Mouse (Mus musculus) urinary bladder, adult 18-20 months (tissue): Measurements from ENCODE around the gene Abhd12b.
A peak's percentile ranks its signal among the peaks of the same experiment; 100 is the strongest.

Source experiments
- DNase-seq, 2 experiments: peaks; one replicate each; pipeline ENCODE4 v3.0.0; 2022; ENCODE audit warnings: low spot score in 2 of 2, mixed read lengths in 2 of 2

Abhd12b gene

DNA sequence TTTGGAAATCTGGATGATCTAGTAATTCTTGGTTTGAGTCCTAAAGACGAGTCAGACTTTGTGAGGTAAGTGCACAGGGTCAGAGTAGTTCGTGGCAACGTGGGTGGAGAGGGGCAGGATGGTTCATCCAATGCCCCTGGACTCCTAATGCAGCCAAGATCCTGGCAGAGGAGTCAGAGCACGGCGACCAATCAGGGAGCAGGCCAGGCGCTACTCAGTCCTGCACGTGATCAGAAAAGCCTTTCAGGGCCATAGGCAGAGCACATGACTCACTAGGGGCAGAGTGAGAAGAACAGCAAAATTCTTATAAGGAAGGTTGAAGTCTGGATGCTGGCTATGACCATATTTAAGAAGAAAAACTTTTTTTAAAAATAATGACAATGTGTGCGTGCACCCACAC, 50.5 kb downstream of the Abhd12b start:
- DNase-seq, result no peak

GRCm38 (mm10) chr12:70208214-70208613, 54.3 kb downstream of the Abhd12b start:
- no peak for DNase-seq

- no peak for DNase-seq
These were observed 58.6 kb downstream of the Abhd12b start for GRCm38 (mm10) chr12:70212501-70212900.

DNA sequence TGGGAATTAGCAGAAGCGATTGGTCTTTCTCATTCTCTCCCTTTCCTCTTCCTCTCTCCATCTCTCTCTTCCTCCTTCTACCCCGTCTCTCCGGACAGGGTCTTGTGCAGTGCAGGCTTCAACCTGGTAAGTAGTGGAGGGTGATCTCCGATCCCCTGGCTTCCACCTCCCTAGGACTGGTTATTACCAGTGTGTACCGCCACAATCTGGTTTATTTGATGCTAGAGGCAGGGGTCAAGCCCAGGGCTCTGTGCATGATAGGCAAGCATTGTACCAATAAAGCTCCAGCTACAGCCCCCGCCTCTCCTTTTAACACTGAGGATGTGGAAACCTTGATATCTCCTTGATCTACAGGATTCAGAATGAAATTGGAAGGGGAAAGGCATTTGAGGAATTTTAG, 59.7 kb downstream of the Abhd12b start:
- no peak for DNase-seq

DNA sequence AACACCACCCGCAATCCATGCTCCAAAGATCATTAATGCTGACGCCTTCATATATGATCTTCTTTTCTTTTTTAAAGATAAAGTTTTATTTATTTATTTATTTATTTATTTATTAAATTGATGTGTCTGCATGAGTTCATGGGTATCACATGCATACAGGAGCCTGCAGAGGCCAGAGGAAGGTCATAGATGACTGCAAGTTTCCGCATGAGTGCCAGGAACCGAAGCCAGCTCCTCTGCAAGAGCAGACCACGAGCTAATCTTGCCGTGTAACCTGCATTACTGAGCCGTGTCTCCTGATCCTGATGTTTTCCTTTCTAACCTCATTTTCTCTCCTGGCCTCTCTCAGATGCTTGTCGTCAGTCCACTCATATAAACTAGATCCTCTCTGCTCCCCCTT, 60.3 kb downstream of the Abhd12b start:
- DNase-seq, result no peak

GRCm38 (mm10) chr12:70216229-70216800, 62.4 kb downstream of the Abhd12b start:
- DNase-seq, result no peak

- no peak for DNase-seq
These were observed 65.0 kb downstream of the Abhd12b start for GRCm38 (mm10) chr12:70218795-70219540.

DNA sequence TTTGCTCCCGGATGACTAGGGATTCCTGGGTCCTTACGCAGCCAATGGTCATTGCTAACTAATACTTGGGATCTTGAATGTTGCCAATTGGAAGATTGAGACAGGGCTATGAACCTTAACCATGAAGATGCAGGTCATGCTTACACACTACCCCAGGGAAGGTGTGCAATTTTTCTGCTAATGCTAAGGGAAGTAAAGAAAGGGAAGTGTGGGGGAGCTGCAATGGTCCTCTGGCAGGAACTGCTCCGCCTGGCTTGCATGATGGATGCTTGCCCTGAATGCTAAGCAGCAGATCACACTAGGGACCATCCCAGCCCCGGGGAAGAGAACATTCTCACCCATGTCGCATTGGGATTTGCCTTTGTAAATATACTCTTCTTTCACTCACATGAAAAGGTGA, 67.5 kb downstream of the Abhd12b start:
- no peak for DNase-seq

- no peak for DNase-seq
These were observed 69.4 kb downstream of the Abhd12b start for GRCm38 (mm10) chr12:70223331-70223730.

DNA sequence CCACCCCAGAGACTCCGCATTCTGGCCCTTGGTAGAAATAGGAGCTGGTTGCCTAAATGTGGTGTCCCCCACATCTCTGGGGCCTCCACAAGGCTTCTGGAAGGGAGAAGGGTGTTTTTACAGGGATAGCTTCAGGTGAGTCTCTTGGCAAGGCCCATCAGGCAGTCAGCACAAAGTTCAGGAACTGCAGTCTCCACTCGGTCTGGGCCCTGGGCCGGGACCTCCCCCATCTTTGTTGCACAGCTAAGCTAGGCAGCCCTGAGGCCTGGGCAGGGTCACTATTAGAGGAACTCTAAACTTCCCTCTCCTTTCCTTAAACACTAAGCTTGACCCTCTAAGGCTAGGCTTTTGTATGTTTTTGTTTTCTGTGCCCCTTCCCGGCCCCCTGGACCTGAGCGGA, 72.7 kb downstream of the Abhd12b start:
- DNase-seq, result no peak

GRCm38 (mm10) chr12:70227121-70227932, 73.4 kb downstream of the Abhd12b start:
- peak; percentile 77 to 83 for DNase-seq

DNA sequence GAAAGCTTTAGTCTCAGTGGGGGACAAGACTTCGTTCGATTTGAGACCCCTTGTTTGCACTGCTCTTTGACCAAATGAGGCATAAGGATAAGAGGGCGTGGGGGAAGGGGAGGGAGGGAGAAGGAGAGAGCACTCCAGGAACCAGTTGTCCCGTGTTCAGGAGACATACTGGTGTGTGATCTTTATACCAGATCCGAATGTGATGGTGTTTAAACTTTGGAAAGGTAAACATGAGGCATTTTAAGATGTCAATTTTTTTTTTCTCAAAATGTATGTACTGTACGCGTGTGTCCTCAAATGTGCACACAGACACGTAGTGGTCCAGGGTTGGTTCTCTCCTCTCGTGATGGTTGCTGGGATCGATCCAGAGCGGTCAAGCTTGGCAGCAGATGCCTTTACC, 74.2 kb downstream of the Abhd12b start:
- no peak for DNase-seq

- no peak for DNase-seq
These were observed 77.4 kb downstream of the Abhd12b start, which contains the start of gene Pygl for GRCm38 (mm10) chr12:70231294-70231693. Gene Pygl, minus strand, starts transcription at chr12:70231488.

DNA sequence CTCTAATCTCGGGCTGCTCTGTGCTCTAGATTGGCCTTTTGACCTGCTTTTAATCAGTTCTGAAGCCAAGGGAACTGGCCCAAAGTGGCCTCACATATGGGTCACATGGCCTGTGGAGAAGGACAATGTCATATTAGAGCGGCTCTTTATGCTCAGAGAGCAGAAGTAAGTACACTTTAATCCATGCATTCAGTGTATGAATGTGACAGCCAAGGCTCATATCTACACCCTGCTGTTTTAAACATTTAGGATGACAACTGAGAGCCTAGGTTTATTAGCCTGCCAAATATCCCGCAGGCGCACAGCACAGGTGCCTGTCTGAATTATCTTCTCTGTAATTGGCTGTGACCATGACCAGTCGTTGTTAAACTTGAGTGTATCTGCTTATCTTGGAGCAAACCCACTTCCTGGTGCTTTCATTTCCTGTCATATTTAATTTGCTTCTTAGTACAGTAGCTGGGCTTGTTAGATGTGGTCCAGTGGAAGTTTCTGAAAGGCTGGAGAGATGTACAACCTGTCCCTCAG, 78.1 kb downstream of the Abhd12b start:
- DNase-seq, result no peak
